Mouse (Mus musculus) kidney, adult 2 months (tissue): ENCODE results near the gene Macrod2.

Experiments
- CTCF ChIP-seq: fragments of 200-500 bp; conservative IDR thresholded peaks from 2 replicates; pipeline ENCODE4 v1.5.1; 2011; ENCODE audit warnings: low read depth, mild to moderate bottlenecking, control low read depth, low read length, moderate library complexity, mixed read lengths; ENCODE audit not compliant: insufficient read depth, insufficient read length
- POLR2A ChIP-seq: fragments of 200-500 bp; IDR thresholded peaks from one replicate; pipeline ENCODE4 v1.6.1; 2011; ENCODE audit warnings: low read depth, low read length, control low read depth

DNA sequence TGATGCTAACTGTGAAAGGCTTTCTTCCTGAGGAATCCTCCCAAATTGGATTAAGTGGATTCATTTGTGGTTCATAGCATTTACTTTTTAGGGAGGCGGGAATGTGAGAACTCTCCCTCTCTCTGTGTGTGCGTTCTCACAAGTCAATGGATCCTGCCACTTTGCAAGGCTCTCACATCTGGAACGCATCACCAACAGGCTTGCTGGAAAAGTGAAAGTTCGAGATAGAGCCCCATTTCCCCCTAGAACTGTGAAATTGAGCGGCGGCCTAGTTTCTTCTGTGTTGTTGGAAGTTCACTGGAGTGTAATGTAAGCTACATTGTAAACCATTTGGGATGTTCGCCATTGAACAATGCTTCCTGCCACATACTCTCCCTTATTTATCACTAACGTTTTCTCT is 839.2 kb downstream of the Macrod2 start:
- TF ChIP-seq POLR2A (no peak), CTCF (no peak)
